Mouse (Mus musculus): ENCODE results near the gene Trim44. TPM values are rescaled to one million over a fixed set of nuclear protein-coding genes. Genes with fewer than 3 reads are reported as not detected.

Trim44 gene
- polyA plus RNA-seq, 1 experiment from 2014 or later: 21.3 TPM

DNA sequence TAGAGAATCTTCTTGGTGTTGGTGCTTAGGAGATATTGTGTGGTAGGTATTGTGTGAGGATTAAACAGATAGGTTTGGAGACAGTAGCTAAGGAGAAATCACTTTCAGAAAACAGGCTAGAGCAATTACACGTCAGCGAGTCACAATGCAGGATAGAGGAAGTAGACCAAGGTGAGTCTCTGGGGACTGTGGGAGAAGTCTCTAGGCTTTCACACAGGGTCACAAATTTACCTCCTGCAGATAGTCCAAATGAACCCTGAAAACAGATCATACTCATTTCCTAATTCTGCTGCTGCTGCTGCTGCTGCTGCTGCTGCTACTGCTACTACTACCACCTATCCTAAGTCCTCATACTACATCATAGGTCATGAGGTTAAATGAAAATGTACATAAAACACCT lies 66.2 kb downstream of the Trim44 start:
- no peaks in the 10 kb centered on the region for H3K27me3 ChIP-seq (replicated peaks)
- H3K36me3 ChIP-seq: peaks cover 19% of the 10 kb centered on the region
- no peak overlapping the region for H3K4me2 ChIP-seq
- 80% methylated on average over 2 of the region's 2 CpGs for WGBS (ENCODE audit: insufficient replicate concordance)
- no peaks in the 10 kb centered on the region for H3K9me3 ChIP-seq (replicated peaks)
- H3K4me1 ChIP-seq: no peaks in the 10 kb centered on the region
- H3K4me3 ChIP-seq: no peak overlapping the region
- no peak for ATAC-seq
- no peak overlapping the region for H3K27ac ChIP-seq
- no peak overlapping the region for H3K9ac ChIP-seq

DNA sequence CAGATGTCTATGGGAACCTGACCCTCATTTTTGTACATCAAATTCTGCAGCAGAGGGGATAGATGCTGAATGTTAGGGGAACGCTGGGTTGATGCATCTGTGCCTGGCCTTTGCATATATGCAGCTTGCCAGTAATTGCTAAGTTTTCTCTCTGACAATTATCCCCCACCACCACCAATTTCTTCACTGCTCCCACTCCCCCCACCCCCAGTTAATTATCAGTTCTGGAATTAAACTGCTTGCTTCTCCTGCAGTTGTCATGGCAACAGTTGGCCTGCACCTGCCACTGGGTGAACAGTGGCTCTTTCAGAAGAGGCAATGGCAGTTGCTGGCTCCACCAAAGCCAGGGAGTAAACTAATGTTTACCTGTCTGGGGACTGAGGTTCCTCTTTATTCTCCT lies 70.8 kb downstream of the Trim44 start:
- H3K36me3 ChIP-seq: peaks cover 4% of the 10 kb centered on the region; the same call in 1 of the 2 replicates
- no peak overlapping the region for H3K9ac ChIP-seq
- no peak overlapping the region for H3K4me3 ChIP-seq
- no peak for ATAC-seq
- H3K4me1 ChIP-seq: no peaks in the 10 kb centered on the region
- H3K4me2 ChIP-seq: no peak overlapping the region
- H3K27me3 ChIP-seq (replicated peaks): no peaks in the 10 kb centered on the region
- H3K9me3 ChIP-seq (replicated peaks): no peaks in the 10 kb centered on the region
- H3K27ac ChIP-seq: no peak overlapping the region
- 85% methylated on average over 1 of the region's 1 CpGs for WGBS (ENCODE audit: insufficient replicate concordance)

GRCm38 (mm10) chr2:102331932-102332331 lies 75.7 kb downstream of the Trim44 start:
- Histone ChIP-seq H3K4me2 (no peak overlapping the region), H3K4me3 (no peak overlapping the region), H3K4me1 (no peaks in the 10 kb centered on the region), H3K27ac (no peak overlapping the region), H3K36me3 (no peaks in the 10 kb centered on the region), H3K9ac (no peak overlapping the region), H3K9me3 (replicated peaks) (no peaks in the 10 kb centered on the region), H3K27me3 (replicated peaks) (no peaks in the 10 kb centered on the region)
- no peak for ATAC-seq
- 55% methylated on average over 2 of the region's 2 CpGs for WGBS (ENCODE audit: insufficient replicate concordance)

- no peak for ATAC-seq
- H3K4me1 ChIP-seq: no peaks in the 10 kb centered on the region
- WGBS (ENCODE audit: insufficient replicate concordance): 79% methylated on average over 3 of the region's 3 CpGs
Observed at GRCm38 (mm10) chr2:102331092-102331491, 76.5 kb downstream of the Trim44 start.

GRCm38 (mm10) chr2:102325921-102326320 lies 81.7 kb downstream of the Trim44 start:
- H3K27me3 ChIP-seq (replicated peaks): no peaks in the 10 kb centered on the region
- no peak overlapping the region for H3K4me3 ChIP-seq
- H3K9ac ChIP-seq: no peak overlapping the region
- WGBS (ENCODE audit: insufficient replicate concordance): 83% methylated on average over 2 of the region's 2 CpGs
- no peaks in the 10 kb centered on the region for H3K9me3 ChIP-seq (replicated peaks)
- no peak overlapping the region for H3K4me2 ChIP-seq
- H3K36me3 ChIP-seq: no peaks in the 10 kb centered on the region
- ATAC-seq: no peak
- H3K27ac ChIP-seq: no peak overlapping the region
- peaks cover 7% of the 10 kb centered on the region; the same call in 1 of the 2 replicates for H3K4me1 ChIP-seq

More at GRCm38 (mm10) chr2:102331092-102331491, 76.5 kb downstream of the Trim44 start:
- Histone ChIP-seq H3K4me3 (no peak overlapping the region), H3K27ac (no peak overlapping the region), H3K36me3 (no peaks in the 10 kb centered on the region), H3K9ac (no peak overlapping the region), H3K4me2 (no peak overlapping the region), H3K9me3 (replicated peaks) (no peaks in the 10 kb centered on the region), H3K27me3 (replicated peaks) (no peaks in the 10 kb centered on the region)

- H3K4me1 ChIP-seq: peaks cover 7% of the 10 kb centered on the region; the same call in 1 of the 2 replicates
- H3K4me3 ChIP-seq: no peak overlapping the region
- H3K9ac ChIP-seq: no peak overlapping the region
- ATAC-seq: no peak
- no peak overlapping the region for H3K27ac ChIP-seq
- H3K36me3 ChIP-seq: no peaks in the 10 kb centered on the region
- H3K27me3 ChIP-seq (replicated peaks): no peaks in the 10 kb centered on the region
- H3K9me3 ChIP-seq (replicated peaks): no peaks in the 10 kb centered on the region
- no peak overlapping the region for H3K4me2 ChIP-seq
Observed at GRCm38 (mm10) chr2:102324336-102324735, 83.3 kb downstream of the Trim44 start.

GRCm38 (mm10) chr2:102316540-102316939 lies 91.1 kb downstream of the Trim44 start:
- H3K27me3 ChIP-seq (replicated peaks): no peaks in the 10 kb centered on the region
- no peak overlapping the region for H3K4me2 ChIP-seq
- no peaks in the 10 kb centered on the region for H3K4me1 ChIP-seq
- WGBS (ENCODE audit: insufficient replicate concordance): 76% methylated on average over 3 of the region's 3 CpGs
- no peak overlapping the region for H3K9ac ChIP-seq
- H3K4me3 ChIP-seq: no peak overlapping the region
- no peak overlapping the region for H3K27ac ChIP-seq
- H3K9me3 ChIP-seq (replicated peaks): no peaks in the 10 kb centered on the region
- ATAC-seq: no peak
- no peaks in the 10 kb centered on the region; the same call in 1 of the 2 replicates for H3K36me3 ChIP-seq

DNA sequence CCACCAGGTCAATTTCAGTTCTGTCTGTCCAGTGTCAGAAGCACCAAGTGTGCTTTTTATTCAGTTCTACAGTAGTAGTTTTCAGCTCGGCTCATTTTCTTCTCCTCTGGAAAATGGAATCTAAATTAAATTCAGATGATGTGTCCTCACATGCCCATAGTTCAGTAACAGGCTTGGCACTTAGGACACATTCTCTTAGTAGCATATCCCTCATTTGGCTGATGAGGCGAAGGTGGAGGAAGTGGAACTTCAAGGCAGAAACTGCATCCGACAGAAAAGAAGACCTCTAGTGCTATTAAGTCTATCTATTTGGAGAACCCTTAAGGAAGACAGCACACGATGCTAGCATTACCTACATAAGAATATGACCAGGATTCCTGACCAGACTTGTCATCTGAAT lies 92.5 kb downstream of the Trim44 start:
- WGBS (ENCODE audit: insufficient replicate concordance): 71% methylated on average over 4 of the region's 4 CpGs
- ATAC-seq: no peak

GRCm38 (mm10) chr2:102314610-102315009 lies 93.0 kb downstream of the Trim44 start:
- Histone ChIP-seq H3K27me3 (replicated peaks) (no peaks in the 10 kb centered on the region), H3K4me1 (no peaks in the 10 kb centered on the region), H3K9ac (no peak overlapping the region), H3K4me3 (no peak overlapping the region), H3K9me3 (replicated peaks) (no peaks in the 10 kb centered on the region), H3K4me2 (no peak overlapping the region), H3K36me3 (no peaks in the 10 kb centered on the region; the same call in 1 of the 2 replicates), H3K27ac (no peak overlapping the region)
- ATAC-seq: no peak
- WGBS (ENCODE audit: insufficient replicate concordance): 61% methylated on average over 1 of the region's 1 CpGs

More for the DNA sequence above, 92.5 kb downstream of the Trim44 start:
- Histone ChIP-seq H3K4me3 (no peak overlapping the region), H3K9ac (no peak overlapping the region), H3K27ac (no peak overlapping the region), H3K36me3 (no peaks in the 10 kb centered on the region; the same call in 1 of the 2 replicates), H3K9me3 (replicated peaks) (no peaks in the 10 kb centered on the region), H3K27me3 (replicated peaks) (no peaks in the 10 kb centered on the region), H3K4me1 (no peaks in the 10 kb centered on the region), H3K4me2 (no peak overlapping the region)

- Histone ChIP-seq H3K4me1 (no peaks in the 10 kb centered on the region), H3K27me3 (replicated peaks) (no peaks in the 10 kb centered on the region), H3K4me3 (no peak overlapping the region), H3K4me2 (no peak overlapping the region), H3K36me3 (no peaks in the 10 kb centered on the region; the same call in 1 of the 2 replicates), H3K9me3 (replicated peaks) (no peaks in the 10 kb centered on the region), H3K27ac (no peak overlapping the region), H3K9ac (no peak overlapping the region)
- 83% methylated on average over 2 of the region's 2 CpGs for WGBS (ENCODE audit: insufficient replicate concordance)
- no peak for ATAC-seq
Observed at GRCm38 (mm10) chr2:102314068-102314467, 93.6 kb downstream of the Trim44 start.

- ATAC-seq: no peak
- Histone ChIP-seq H3K27ac (no peak overlapping the region), H3K4me2 (no peak overlapping the region), H3K4me3 (no peak overlapping the region), H3K9ac (no peak overlapping the region), H3K9me3 (replicated peaks) (no peaks in the 10 kb centered on the region), H3K27me3 (replicated peaks) (no peaks in the 10 kb centered on the region), H3K36me3 (no peaks in the 10 kb centered on the region; the same call in 1 of the 2 replicates), H3K4me1 (no peaks in the 10 kb centered on the region)
- WGBS (ENCODE audit: insufficient replicate concordance): 76% methylated on average over 1 of the region's 1 CpGs
Observed at GRCm38 (mm10) chr2:102312903-102313302, 94.7 kb downstream of the Trim44 start.

- H3K9ac ChIP-seq: no peak overlapping the region
- no peak overlapping the region for H3K4me3 ChIP-seq
- H3K4me2 ChIP-seq: no peak overlapping the region
- 77% methylated on average over 2 of the region's 2 CpGs for WGBS (ENCODE audit: insufficient replicate concordance)
- H3K4me1 ChIP-seq: no peaks in the 10 kb centered on the region
- ATAC-seq: no peak
- no peaks in the 10 kb centered on the region for H3K9me3 ChIP-seq (replicated peaks)
- H3K27me3 ChIP-seq (replicated peaks): no peaks in the 10 kb centered on the region
- H3K27ac ChIP-seq: no peak overlapping the region
- peaks cover 24% of the 10 kb centered on the region for H3K36me3 ChIP-seq
Observed at GRCm38 (mm10) chr2:102303274-102303673, 104.4 kb downstream of the Trim44 start.

DNA sequence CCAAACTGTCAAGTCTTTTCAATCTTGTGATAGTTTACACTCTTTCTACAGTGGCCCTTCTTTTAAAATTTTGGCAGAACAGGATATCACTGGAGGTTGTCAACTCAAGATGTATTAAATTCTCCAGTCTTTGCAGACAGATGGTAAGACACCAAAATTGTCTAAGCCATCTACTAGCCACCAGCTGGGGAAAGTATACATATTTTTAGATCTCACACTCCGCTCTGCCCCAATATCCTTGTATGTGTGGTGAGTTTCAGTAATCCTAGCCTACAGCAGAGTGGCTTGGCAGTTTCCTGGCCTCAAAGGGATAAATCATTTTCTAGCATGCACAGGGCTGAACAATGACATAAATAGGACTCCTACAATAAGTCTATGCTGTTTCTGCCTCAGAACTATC lies 105.1 kb downstream of the Trim44 start:
- no peak for ATAC-seq
- H3K27ac ChIP-seq: no peak overlapping the region
- H3K9me3 ChIP-seq (replicated peaks): no peaks in the 10 kb centered on the region
- no peak overlapping the region for H3K9ac ChIP-seq
- no peak overlapping the region for H3K4me2 ChIP-seq
- H3K27me3 ChIP-seq (replicated peaks): no peaks in the 10 kb centered on the region
- peaks cover 24% of the 10 kb centered on the region for H3K36me3 ChIP-seq
- H3K4me3 ChIP-seq: no peak overlapping the region
- no peaks in the 10 kb centered on the region for H3K4me1 ChIP-seq
- WGBS (ENCODE audit: insufficient replicate concordance): 85% methylated on average over 1 of the region's 1 CpGs

Measured in liver, embryonic 12.5 days (tissue).